Mouse (Mus musculus) central nervous system, embryonic 18 days (tissue): ENCODE data around the gene Trpm5. TPM values are rescaled to one million over a fixed set of nuclear protein-coding genes. Genes with fewer than 3 reads are reported as not detected.

Experiments used
- polyA plus RNA-seq: library from polyadenylated mRNA; depleted of rRNA; stranded (reverse); fragments of >200 nt; gene quantifications from 2 replicates; pipeline ENCODE4 v1.2.3, GENCODE M21; 2012; rRNA removed

The Trpm5 gene
- 1.0 and 2.6 TPM in 2 replicates for polyA plus RNA-seq

DNA sequence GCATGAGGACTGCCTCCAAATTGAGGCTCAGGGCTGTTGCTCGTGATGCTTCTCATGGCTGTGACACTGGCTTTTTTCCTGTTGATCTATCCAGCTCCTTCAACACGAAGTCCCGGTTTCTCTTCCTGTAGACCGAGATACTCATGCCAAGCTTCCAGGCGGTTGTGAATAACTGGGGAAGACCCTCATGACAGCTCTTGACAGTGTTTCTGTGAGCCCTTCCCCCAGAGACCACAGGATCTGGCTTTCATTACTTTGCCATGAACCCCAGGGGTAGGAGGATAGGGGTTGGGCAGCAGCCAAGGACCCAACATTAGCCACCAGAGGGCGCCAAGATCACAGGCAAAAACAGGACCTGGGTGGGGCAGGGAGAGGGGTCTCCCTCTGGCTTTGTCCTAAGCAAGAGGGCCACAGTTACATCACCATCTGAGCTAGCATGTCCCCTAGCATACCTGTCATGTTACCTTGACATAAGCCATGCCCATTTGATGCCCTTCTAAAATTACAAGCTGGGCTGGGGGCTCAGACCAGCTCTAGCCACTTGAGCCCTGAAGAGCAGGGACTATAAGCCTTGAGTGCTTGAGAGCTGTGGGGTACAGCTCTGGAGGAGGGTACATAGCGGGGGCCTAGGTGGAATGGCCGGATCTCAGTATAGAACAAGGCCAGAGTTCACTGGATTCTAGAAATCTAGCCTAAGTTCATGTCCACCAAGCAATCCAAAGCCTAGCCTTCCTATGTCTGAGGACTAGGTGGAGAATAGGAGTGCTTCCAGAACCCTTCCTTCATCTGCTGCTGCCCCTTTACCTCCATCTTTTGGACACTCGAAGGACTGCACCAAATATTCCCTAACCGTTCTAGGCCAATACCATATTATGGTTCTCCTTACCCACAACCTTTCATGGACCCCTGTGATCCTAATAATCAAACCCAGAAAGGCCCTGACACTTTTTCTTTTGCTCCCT is at the start of gene Trpm5:
TSS of gene Trpm5 (minus strand) at position 51 of the 962 bp plus-strand sequence.

DNA sequence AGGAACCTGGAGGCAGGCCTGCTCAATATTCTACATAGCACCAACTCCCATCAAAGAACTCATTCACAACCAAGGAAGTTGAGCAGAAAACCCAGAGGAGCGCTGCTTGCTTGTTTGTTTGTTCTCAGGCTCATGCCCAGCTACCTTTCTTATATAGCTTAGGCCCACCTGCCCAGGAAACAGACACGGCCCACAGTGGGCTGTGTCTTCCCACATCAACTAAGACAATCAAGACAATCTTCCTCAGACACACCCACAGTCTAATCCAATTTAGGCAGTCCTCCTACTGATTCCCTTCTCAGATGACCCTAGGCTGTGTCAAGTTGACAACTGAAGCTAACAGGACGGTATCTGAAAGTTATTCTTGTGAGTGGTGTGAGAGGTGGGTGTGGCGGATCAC is 11.6 kb upstream of the Trpm5 start, which contains the start of gene Kcnq1:
TSS of gene Kcnq1 (plus strand) at position 301 of the 400 bp plus-strand sequence.

GRCm38 (mm10) chr7:143068882-143069591 is 25.4 kb downstream of the Trpm5 start, which contains the start of gene Tssc4:
Gene Tssc4, plus strand, starts transcription at chr7:143069249.

DNA sequence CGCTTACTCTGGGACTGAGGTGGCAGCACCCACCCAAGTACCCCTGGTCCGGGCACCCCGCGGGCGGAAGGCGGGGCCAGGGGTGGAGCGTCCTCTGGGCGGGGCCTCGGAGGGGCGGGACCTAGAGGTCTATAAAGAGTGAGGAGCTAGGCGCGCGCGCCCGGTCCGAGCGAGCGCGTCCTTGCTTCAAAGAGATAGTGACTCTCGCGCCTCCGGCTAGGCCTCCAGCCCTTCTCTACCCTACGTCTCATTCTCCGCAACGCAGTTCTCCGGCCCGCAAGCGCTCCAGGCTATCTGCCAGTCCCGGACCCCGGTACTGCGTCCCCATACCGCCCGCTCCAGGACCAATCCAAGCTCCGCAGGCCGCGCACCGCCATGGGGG is 41.8 kb downstream of the Trpm5 start, which contains the start of gene Cd81:
TSS of gene Cd81 (plus strand) at position 114 of the 382 bp plus-strand sequence.

Other genes with a start within 250 kb of the Trpm5 start
- 10.5 and 12.4 TPM in 2 replicates for gene Th, start 163.5 kb downstream of the Trpm5 start, polyA plus RNA-seq
- gene Ascl2, start 125.4 kb downstream of the Trpm5 start, polyA plus RNA-seq, result 0.85 and 0.86 TPM in 2 replicates
- 0.25 and 0.39 TPM in 2 replicates for gene Tspan32, start 89.6 kb downstream of the Trpm5 start, polyA plus RNA-seq
- gene Cd81, start 41.9 kb downstream of the Trpm5 start, polyA plus RNA-seq, result 268 and 280 TPM in 2 replicates
- gene Tssc4, start 25.4 kb downstream of the Trpm5 start, polyA plus RNA-seq, result 103 and 106 TPM in 2 replicates
- 1.1 and 1.4 TPM in 2 replicates for gene Kcnq1, start 11.7 kb upstream of the Trpm5 start, polyA plus RNA-seq